Mouse (Mus musculus) E14TG2a.4 (cell line): ENCODE data around the gene Dhx9.
A peak's percentile ranks its signal among the peaks of the same experiment; 100 is the strongest.
"Not testable (repeated sequence)": the region's sequence is repeated elsewhere in the genome, so short reads cannot be mapped to it uniquely, and the experiment has no call there.

ENCODE experiments used
- H3K27me3 ChIP-seq: 2 replicates; pipeline ENCODE4 v1.6.1; 2014; ENCODE audit warnings: low read length, control low read depth; ENCODE audit not compliant: insufficient read depth
- H3K36me3 ChIP-seq: 2 replicates; pipeline ENCODE4 v1.6.1; 2014; ENCODE audit warnings: low read length, control low read depth; ENCODE audit not compliant: insufficient read depth
- H3K4me1 ChIP-seq: replicated peaks from 2 replicates; pipeline ENCODE4 v1.6.1; 2014; ENCODE audit warnings: low read depth, low read length, control low read depth
- H3K4me3 ChIP-seq: replicated peaks from 2 replicates; pipeline ENCODE4 v1.5.1; 2014; ENCODE audit warnings: mild to moderate bottlenecking, low read length
- H3K9me3 ChIP-seq: 2 replicates; pipeline ENCODE4 v1.6.1; 2014; ENCODE audit warnings: low read length, control low read depth
- CTCF ChIP-seq: conservative IDR thresholded peaks from 2 replicates; pipeline ENCODE4 v1.5.1; 2014; ENCODE audit warnings: low read length
- NANOG ChIP-seq: IDR thresholded peaks from 2 replicates; pipeline ENCODE4 v1.6.1; 2014; ENCODE audit warnings: borderline replicate concordance, low read length, mixed read lengths
- POU5F1 ChIP-seq: IDR thresholded peaks from 2 replicates; pipeline ENCODE4 v1.6.1; 2014; ENCODE audit warnings: low read length, borderline replicate concordance

Dhx9 gene

GRCm38 (mm10) chr1:153440752-153441151, 46.7 kb downstream of the Dhx9 start:
- H3K9me3 ChIP-seq: no peaks in the 10 kb centered on the region
- H3K27me3 ChIP-seq: peaks cover 8% of the 10 kb centered on the region; the same call in 1 of the 2 replicates
- no peak overlapping the region for H3K4me3 ChIP-seq
- H3K36me3 ChIP-seq: no peaks in the 10 kb centered on the region
- peaks cover 4% of the 10 kb centered on the region; the same call in 1 of the 2 replicates for H3K4me1 ChIP-seq
- no peak for TF ChIP-seq CTCF
- TF ChIP-seq NANOG: no peak
- no peak for TF ChIP-seq POU5F1

GRCm38 (mm10) chr1:153437536-153437935, 49.9 kb downstream of the Dhx9 start:
- H3K27me3 ChIP-seq: peaks cover 12% of the 10 kb centered on the region
- no peak for TF ChIP-seq POU5F1
- no peaks in the 10 kb centered on the region for H3K9me3 ChIP-seq
- no peaks in the 10 kb centered on the region for H3K36me3 ChIP-seq
- no peak overlapping the region for H3K4me3 ChIP-seq
- peaks cover 5% of the 10 kb centered on the region; the same call in 1 of the 2 replicates for H3K4me1 ChIP-seq

DNA sequence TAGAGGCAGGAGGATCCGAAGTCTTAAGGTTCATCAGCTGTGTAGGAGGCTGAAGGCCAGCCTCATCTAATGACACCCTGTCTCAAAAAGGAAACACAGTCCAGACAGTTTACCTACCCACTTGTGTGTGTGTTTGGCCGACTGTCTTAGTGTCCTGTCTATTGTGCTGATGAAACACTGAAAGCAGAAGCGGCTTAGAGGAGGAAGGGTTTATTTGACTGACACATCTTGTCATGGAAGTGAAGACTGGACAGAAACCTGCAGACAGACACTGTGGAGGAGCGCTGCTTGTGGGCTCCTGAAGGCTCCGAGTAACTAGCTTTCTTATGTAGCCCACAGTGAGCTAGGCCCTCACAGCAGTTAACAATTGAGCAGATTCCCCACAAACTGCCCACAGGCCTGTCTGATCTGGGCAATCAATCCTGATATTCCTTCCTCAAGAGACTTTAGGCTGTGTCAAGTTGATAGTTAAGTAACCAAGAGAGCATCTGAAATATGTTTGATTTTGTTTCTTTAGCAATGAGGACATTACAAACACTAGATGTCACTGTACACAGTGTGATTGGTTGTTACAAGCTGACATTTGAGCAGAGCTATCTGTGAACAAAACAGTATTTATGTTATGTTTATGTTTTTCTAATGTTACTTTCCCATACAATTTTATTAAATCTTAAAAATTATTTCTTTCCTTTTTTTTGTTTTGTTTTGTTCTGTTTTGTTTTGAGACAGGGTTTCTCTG, 53.4 kb downstream of the Dhx9 start:
- H3K9me3 ChIP-seq: no peaks in the 10 kb centered on the region
- no peaks in the 10 kb centered on the region for H3K36me3 ChIP-seq
- no peak overlapping the region for H3K4me3 ChIP-seq
- TF ChIP-seq NANOG (no peak), POU5F1 (no peak), CTCF (no peak)
- H3K27me3 ChIP-seq: peaks cover 12% of the 10 kb centered on the region
- H3K4me1 ChIP-seq: peaks cover 10% of the 10 kb centered on the region; the same call in 1 of the 2 replicates

DNA sequence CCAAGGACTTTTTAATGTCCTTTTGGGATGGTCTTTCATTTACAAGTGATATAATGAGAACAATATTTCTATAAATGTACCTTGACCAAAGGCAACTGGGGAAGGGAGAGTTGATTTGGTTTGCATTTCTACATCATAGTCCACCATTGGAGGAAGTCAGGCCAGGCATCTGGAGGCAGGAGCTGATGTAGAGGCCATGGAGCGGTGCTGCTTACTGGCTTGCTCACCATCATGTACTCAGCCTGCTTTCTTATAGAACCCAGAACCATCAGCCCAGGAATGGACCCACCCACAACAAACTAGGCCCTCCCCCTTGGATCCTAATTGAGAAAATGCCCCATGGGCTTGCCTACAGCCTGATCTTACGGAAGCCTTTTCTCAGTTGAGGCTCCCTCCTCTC, 55.1 kb downstream of the Dhx9 start:
- H3K4me3 ChIP-seq: no peak overlapping the region
- peaks cover 10% of the 10 kb centered on the region; the same call in 1 of the 2 replicates for H3K4me1 ChIP-seq
- no peaks in the 10 kb centered on the region for H3K9me3 ChIP-seq
- no peaks in the 10 kb centered on the region for H3K36me3 ChIP-seq
- no peak for TF ChIP-seq CTCF
- no peak for TF ChIP-seq NANOG
- no peak for TF ChIP-seq POU5F1
- peaks cover 17% of the 10 kb centered on the region for H3K27me3 ChIP-seq

GRCm38 (mm10) chr1:153431701-153432100, 55.8 kb downstream of the Dhx9 start:
- H3K27me3 ChIP-seq: peaks cover 23% of the 10 kb centered on the region
- H3K4me1 ChIP-seq: peaks cover 10% of the 10 kb centered on the region; the same call in 1 of the 2 replicates
- no peak overlapping the region for H3K4me3 ChIP-seq
- TF ChIP-seq NANOG: no peak
- TF ChIP-seq POU5F1: no peak
- TF ChIP-seq CTCF: no peak
- H3K9me3 ChIP-seq: no peaks in the 10 kb centered on the region
- H3K36me3 ChIP-seq: no peaks in the 10 kb centered on the region

DNA sequence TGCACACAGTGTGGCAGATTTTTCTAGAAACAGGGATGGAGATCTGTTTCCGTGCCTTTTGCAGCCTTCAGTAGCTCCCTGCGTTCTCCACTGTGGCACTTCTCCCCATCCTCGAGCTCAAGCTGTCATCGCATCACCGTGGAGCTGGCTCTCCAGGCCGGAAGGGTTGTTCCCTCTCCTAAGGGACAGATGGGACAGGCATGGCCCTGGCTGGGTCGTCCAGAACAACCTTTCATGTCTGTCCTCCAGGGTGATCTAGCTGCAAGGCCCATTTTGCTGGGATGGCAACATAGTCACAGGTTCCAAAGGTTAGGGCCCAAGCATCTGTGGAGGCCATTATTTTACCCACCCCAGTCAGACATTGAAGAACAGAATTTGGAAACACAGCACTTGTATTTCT, 56.3 kb downstream of the Dhx9 start:
- no peaks in the 10 kb centered on the region for H3K36me3 ChIP-seq
- H3K27me3 ChIP-seq: peaks cover 24% of the 10 kb centered on the region
- TF ChIP-seq CTCF (no peak), NANOG (no peak), POU5F1 (no peak)
- peaks cover 10% of the 10 kb centered on the region; the same call in 1 of the 2 replicates for H3K4me1 ChIP-seq
- H3K4me3 ChIP-seq: no peak overlapping the region
- H3K9me3 ChIP-seq: no peaks in the 10 kb centered on the region

GRCm38 (mm10) chr1:153424770-153425584, 62.5 kb downstream of the Dhx9 start, which contains the start of gene Shcbp1l:
TSS of gene Shcbp1l (plus strand) at chr1:153425162.
- Histone ChIP-seq H3K9me3 (no peaks in the 10 kb centered on the region), H3K36me3 (no peaks in the 10 kb centered on the region), H3K27me3 (peaks cover 28% of the 10 kb centered on the region), H3K4me1 (peaks cover 23% of the 10 kb centered on the region), H3K4me3 (peak within 1 kb of the TSS; percentile 81)
- TF ChIP-seq CTCF (no peak), NANOG (no peak; the same call in 1 of the 2 replicates), POU5F1 (no peak)

- TF ChIP-seq NANOG (no peak), CTCF (no peak), POU5F1 (no peak)
- peak overlapping the region; percentile 81 for H3K4me3 ChIP-seq
- peaks cover 23% of the 10 kb centered on the region for H3K4me1 ChIP-seq
- peaks cover 28% of the 10 kb centered on the region for H3K27me3 ChIP-seq
- no peaks in the 10 kb centered on the region for H3K36me3 ChIP-seq
- H3K9me3 ChIP-seq: no peaks in the 10 kb centered on the region
Measured at GRCm38 (mm10) chr1:153424271-153424670, 63.2 kb downstream of the Dhx9 start.

GRCm38 (mm10) chr1:153417805-153418204, 69.7 kb downstream of the Dhx9 start:
- H3K27me3 ChIP-seq, H3K9me3 ChIP-seq, H3K4me3 ChIP-seq, H3K36me3 ChIP-seq: not testable (repeated sequence)
- peaks cover 11% of the 10 kb centered on the region for H3K4me1 ChIP-seq

DNA sequence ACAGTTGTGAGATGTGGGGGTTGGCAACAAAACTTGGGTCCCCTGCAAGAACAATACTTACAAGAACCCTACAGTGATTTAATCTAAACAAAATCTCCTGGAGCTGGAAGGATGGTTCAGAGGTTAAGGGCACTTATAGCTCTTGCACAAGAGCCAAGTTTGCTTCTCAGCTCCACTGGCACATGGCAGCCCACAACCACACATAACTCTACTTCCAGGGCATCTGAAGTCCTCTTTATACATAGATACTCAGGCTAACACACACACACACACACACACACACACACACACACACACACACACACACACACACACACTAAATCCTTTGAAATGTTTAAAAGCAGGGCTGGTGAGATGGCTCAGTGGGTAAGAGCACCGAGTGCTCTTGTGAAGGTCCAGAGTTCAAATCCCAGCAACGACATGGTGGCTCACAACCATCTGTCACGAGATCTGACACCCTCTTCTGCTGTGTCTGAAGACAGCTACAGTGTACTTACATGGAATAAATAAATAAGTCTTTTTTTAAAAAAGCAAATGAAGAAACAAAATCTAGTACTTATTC, 71.1 kb downstream of the Dhx9 start:
- not testable (repeated sequence) for H3K27me3 ChIP-seq, H3K36me3 ChIP-seq, H3K9me3 ChIP-seq, H3K4me3 ChIP-seq
- H3K4me1 ChIP-seq: peaks cover 11% of the 10 kb centered on the region

- H3K4me1 ChIP-seq: peaks cover 11% of the 10 kb centered on the region
- H3K27me3 ChIP-seq, H3K9me3 ChIP-seq, H3K36me3 ChIP-seq, H3K4me3 ChIP-seq: not testable (repeated sequence)
Measured at GRCm38 (mm10) chr1:153415742-153416141, 71.7 kb downstream of the Dhx9 start.
